Mouse (Mus musculus) stomach, embryonic 15.5 days (tissue): ENCODE measurements at regions not wholly inside any gene's neighbourhood (a gene's known extent, or its start where the extent isn't known, plus 50 kb on each side); places are given as distances from the start of the nearest gene placed in this dataset.
A peak's percentile ranks its signal among the peaks of the same experiment; 100 is the strongest.

Experiments used
- ATAC-seq: fragments of 200-750 bp; cut with Nextera tagmentation; 2 replicates; pipeline ENCODE4 v1.8.0; 2017; ENCODE audit warnings: low read depth, moderate number of reproducible peaks, moderate TSS enrichment; ENCODE audit not compliant: insufficient read depth, low FRiP score
- H3K27ac ChIP-seq: fragments of 300-500 bp; sonication (generic); 2 replicates; pipeline ENCODE4 v1.5.1; 2015; ENCODE audit warnings: mild to moderate bottlenecking, inconsistent platforms
- H3K27me3 ChIP-seq: fragments of 300-500 bp; sonication (generic); replicated peaks from 2 replicates; pipeline ENCODE4 v1.6.1; 2015; ENCODE audit warnings: inconsistent platforms
- H3K36me3 ChIP-seq: fragments of 300-500 bp; sonication (generic); 2 replicates; pipeline ENCODE4 v1.6.1; 2015; ENCODE audit warnings: inconsistent platforms
- H3K4me1 ChIP-seq: fragments of 300-500 bp; sonication (generic); 2 replicates; pipeline ENCODE4 v1.6.1; 2015; ENCODE audit warnings: inconsistent platforms
- H3K4me2 ChIP-seq: fragments of 300-500 bp; sonication (generic); 2 replicates; pipeline ENCODE4 v1.6.1; 2015; ENCODE audit warnings: mild to moderate bottlenecking, inconsistent platforms
- H3K4me3 ChIP-seq: fragments of 300-500 bp; sonication (generic); replicated peaks from 2 replicates; pipeline ENCODE4 v1.5.1; 2015; ENCODE audit warnings: inconsistent platforms
- H3K9ac ChIP-seq: fragments of 300-500 bp; sonication (generic); 2 replicates; pipeline ENCODE4 v1.6.1; 2015; ENCODE audit warnings: inconsistent platforms
- H3K9me3 ChIP-seq: fragments of 300-500 bp; sonication (generic); 2 replicates; pipeline ENCODE4 v1.6.1; 2016; ENCODE audit warnings: inconsistent platforms
- WGBS: fragments of 180-500 bp; shearing (Covaris S2); methylation state at CpG from one replicate; pipeline ENCODE4 v1.1.7; 2015; 5-methylcytosine and 5-hydroxymethylcytosine counted together

DNA sequence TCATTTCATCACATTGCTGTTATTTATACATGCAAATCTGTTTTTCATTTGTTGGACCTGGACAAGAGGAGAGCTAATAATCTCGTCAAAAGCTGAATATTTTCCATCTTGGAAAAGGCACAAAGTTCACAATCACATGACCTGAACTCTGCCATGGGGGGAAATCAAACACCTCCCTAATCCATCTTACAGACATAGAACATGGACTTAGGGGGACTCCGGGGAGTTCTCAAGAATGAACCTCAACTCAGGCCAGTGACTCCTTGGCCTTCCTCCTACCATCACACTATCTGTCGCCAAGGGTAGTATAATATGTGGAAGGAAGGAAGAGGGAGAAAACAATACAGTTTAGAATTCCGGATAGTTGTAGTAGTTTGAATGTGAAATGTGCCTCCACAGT, 602.1 kb downstream of the Ebf1 start:
- Histone ChIP-seq H3K36me3 (no peaks in the 10 kb centered on the region), H3K4me1 (no peaks in the 10 kb centered on the region), H3K9ac (no peak overlapping the region), H3K9me3 (no peaks in the 10 kb centered on the region), H3K27ac (no peak overlapping the region), H3K27me3 (no peaks in the 10 kb centered on the region), H3K4me2 (no peak overlapping the region), H3K4me3 (no peak overlapping the region)
- 77% methylated on average over 4 of the region's 4 CpGs for WGBS
- no peak for ATAC-seq

GRCm38 (mm10) chr11:45222021-45222420, 604.9 kb downstream of the Ebf1 start:
- H3K4me3 ChIP-seq = no peak overlapping the region
- ATAC-seq = no peak
- WGBS = 67% methylated on average over 3 of the region's 3 CpGs

GRCm38 (mm10) chr11:45235476-45236412, 616.1 kb upstream of the Clint1 start:
- no peaks in the 10 kb centered on the region for H3K36me3 ChIP-seq
- no peak overlapping the region for H3K9ac ChIP-seq
- no peak overlapping the region for H3K27ac ChIP-seq
- no peak overlapping the region for H3K4me3 ChIP-seq
- no peaks in the 10 kb centered on the region for H3K4me1 ChIP-seq
- ATAC-seq = no peak
- WGBS = 67% methylated on average over 6 of the region's 6 CpGs
- no peaks in the 10 kb centered on the region for H3K27me3 ChIP-seq
- no peak overlapping the region for H3K4me2 ChIP-seq
- H3K9me3 ChIP-seq = no peaks in the 10 kb centered on the region

More at GRCm38 (mm10) chr11:45222021-45222420, 604.9 kb downstream of the Ebf1 start:
- no peaks in the 10 kb centered on the region for H3K4me1 ChIP-seq
- H3K27me3 ChIP-seq = no peaks in the 10 kb centered on the region
- H3K9ac ChIP-seq = no peak overlapping the region
- no peaks in the 10 kb centered on the region for H3K36me3 ChIP-seq
- H3K9me3 ChIP-seq = no peaks in the 10 kb centered on the region
- no peak overlapping the region for H3K4me2 ChIP-seq
- no peak overlapping the region for H3K27ac ChIP-seq

DNA sequence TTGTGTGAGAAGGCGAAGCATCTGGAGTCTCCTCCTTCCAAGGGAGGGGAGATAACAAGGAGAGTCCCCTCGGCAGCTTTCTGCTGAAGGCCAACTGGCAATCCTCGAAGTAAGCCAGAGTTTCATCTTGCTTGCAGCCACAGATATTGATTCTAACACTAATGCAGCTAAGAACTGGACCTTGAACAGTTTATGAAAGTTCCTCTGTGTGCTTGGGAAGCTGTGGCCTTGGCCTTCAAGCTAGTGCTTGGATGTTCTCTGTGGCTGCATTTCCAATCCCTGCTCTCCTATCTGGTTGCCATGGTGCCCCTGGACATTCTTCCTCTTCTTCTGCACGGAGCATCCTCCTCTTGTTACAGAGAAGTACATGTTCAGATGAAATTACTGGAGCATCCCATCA, 614.8 kb upstream of the Clint1 start:
- Histone ChIP-seq H3K9ac (no peak overlapping the region), H3K27me3 (no peaks in the 10 kb centered on the region), H3K4me2 (no peak overlapping the region), H3K9me3 (no peaks in the 10 kb centered on the region), H3K4me3 (no peak overlapping the region), H3K27ac (no peak overlapping the region), H3K4me1 (no peaks in the 10 kb centered on the region), H3K36me3 (no peaks in the 10 kb centered on the region)
- no peak for ATAC-seq
- 67% methylated on average over 4 of the region's 4 CpGs for WGBS

- H3K4me1 ChIP-seq = no peaks in the 10 kb centered on the region
- H3K27me3 ChIP-seq = no peaks in the 10 kb centered on the region
- WGBS = 43% methylated on average over 5 of the region's 5 CpGs
- H3K36me3 ChIP-seq = no peaks in the 10 kb centered on the region
- ATAC-seq = no peak
- no peak overlapping the region for H3K4me3 ChIP-seq
- H3K9ac ChIP-seq = no peak overlapping the region
- H3K4me2 ChIP-seq = no peak overlapping the region
- peak overlapping the region; percentile 40 for H3K27ac ChIP-seq
- H3K9me3 ChIP-seq = no peaks in the 10 kb centered on the region
Measured at GRCm38 (mm10) chr11:45239044-45239443, 612.8 kb upstream of the Clint1 start.

DNA sequence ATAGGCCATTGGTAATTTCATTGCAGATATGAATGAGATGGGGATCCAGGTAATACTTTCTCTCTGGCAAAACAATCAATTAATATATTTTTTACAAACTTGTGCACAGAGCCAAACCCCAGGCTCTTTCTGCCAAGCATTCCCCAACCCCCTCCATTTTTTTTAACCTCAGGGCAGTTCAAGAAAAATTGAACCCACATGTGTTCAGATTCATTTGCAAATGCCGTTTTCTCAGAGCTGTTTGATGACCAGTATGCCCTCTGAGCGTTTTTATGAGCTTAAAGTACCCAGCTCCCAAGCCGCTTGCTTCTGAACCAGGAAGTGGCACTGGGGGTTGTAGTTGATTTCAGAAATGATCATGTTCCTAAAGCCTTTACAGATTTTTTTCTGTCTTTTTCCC, 611.4 kb upstream of the Clint1 start:
- no peak overlapping the region for H3K4me2 ChIP-seq
- no peak overlapping the region for H3K27ac ChIP-seq
- 59% methylated on average over 3 of the region's 3 CpGs for WGBS
- H3K36me3 ChIP-seq = no peaks in the 10 kb centered on the region
- H3K9ac ChIP-seq = no peak overlapping the region
- H3K27me3 ChIP-seq = no peaks in the 10 kb centered on the region
- H3K4me3 ChIP-seq = no peak overlapping the region
- H3K4me1 ChIP-seq = no peaks in the 10 kb centered on the region
- no peak for ATAC-seq
- no peaks in the 10 kb centered on the region for H3K9me3 ChIP-seq

- Histone ChIP-seq H3K27me3 (no peaks in the 10 kb centered on the region), H3K4me2 (no peak overlapping the region), H3K4me1 (no peaks in the 10 kb centered on the region), H3K9me3 (no peaks in the 10 kb centered on the region), H3K27ac (no peak overlapping the region), H3K9ac (no peak overlapping the region), H3K36me3 (no peaks in the 10 kb centered on the region), H3K4me3 (no peak overlapping the region)
- WGBS = 75% methylated on average over 10 of the region's 10 CpGs
- ATAC-seq = no peak
Measured at GRCm38 (mm10) chr11:45241671-45242070, 610.2 kb upstream of the Clint1 start.

- H3K4me2 ChIP-seq = no peak overlapping the region
- H3K9ac ChIP-seq = no peak overlapping the region
- H3K4me3 ChIP-seq = no peak overlapping the region
- H3K36me3 ChIP-seq = no peaks in the 10 kb centered on the region
- WGBS = 85% methylated on average over 2 of the region's 2 CpGs
- H3K4me1 ChIP-seq = no peaks in the 10 kb centered on the region
- H3K27me3 ChIP-seq = no peaks in the 10 kb centered on the region
- ATAC-seq = no peak
- H3K27ac ChIP-seq = no peak overlapping the region
- no peaks in the 10 kb centered on the region for H3K9me3 ChIP-seq
Measured at GRCm38 (mm10) chr11:45244796-45245195, 607.1 kb upstream of the Clint1 start.

DNA sequence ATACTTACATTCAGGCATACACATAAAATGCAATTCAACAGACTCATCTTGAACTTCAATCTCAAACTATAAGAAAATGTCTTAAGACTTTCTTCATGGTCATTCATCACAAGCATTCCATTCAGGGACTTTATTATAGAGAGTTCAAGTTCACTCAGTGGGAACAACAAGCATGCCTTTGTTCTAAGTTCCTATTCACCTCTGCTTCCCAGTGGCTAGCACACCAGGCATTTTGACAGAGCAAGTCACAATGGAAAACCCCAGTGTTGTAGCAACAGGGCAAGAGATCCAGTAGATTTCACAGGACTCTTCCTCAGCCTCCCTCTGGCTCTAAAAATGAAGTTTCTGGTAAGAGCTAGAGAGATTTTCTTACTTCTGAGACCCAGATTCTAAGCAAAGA, 595.8 kb upstream of the Clint1 start:
- Histone ChIP-seq H3K27me3 (no peaks in the 10 kb centered on the region), H3K4me3 (no peak overlapping the region), H3K27ac (no peak overlapping the region), H3K9me3 (no peaks in the 10 kb centered on the region), H3K9ac (no peak overlapping the region), H3K4me2 (no peak overlapping the region), H3K4me1 (no peaks in the 10 kb centered on the region), H3K36me3 (no peaks in the 10 kb centered on the region)
- ATAC-seq = no peak

DNA sequence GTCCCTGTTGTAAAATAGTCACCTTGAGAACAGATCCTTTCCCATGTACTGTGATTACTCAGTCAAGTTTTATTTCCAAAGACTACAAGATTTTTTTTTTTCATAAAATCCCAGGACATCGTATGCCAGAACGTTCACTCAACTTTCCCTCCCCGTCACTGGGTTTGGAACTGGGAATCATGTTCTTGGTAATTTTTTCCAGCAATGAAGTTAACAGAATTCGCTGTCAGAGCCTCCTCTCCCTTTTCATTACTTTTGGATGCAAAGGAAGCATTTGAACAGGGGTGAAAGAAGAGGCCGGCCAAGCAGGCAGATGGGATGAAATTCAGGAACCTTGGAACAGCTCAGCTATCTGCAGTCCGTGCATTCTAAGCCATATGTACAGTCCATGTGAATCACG, 589.7 kb upstream of the Clint1 start:
- Histone ChIP-seq H3K4me2 (no peak overlapping the region), H3K4me1 (no peaks in the 10 kb centered on the region), H3K9me3 (no peaks in the 10 kb centered on the region), H3K27me3 (no peaks in the 10 kb centered on the region), H3K27ac (no peak overlapping the region), H3K36me3 (no peaks in the 10 kb centered on the region), H3K4me3 (no peak overlapping the region), H3K9ac (no peak overlapping the region)
- WGBS = 79% methylated on average over 7 of the region's 7 CpGs
- ATAC-seq = no peak

- no peaks in the 10 kb centered on the region for H3K36me3 ChIP-seq
- peak overlapping the region; percentile 51; the same call in 1 of the 2 replicates for H3K27ac ChIP-seq
- H3K9ac ChIP-seq = no peak overlapping the region
- no peaks in the 10 kb centered on the region for H3K4me1 ChIP-seq
- WGBS = 49% methylated on average over 3 of the region's 3 CpGs
- H3K27me3 ChIP-seq = no peaks in the 10 kb centered on the region
- H3K4me2 ChIP-seq = no peak overlapping the region
- no peaks in the 10 kb centered on the region for H3K9me3 ChIP-seq
- no peak overlapping the region for H3K4me3 ChIP-seq
- ATAC-seq = peak; percentile 63; the same call in 1 of the 2 replicates
Measured at GRCm38 (mm10) chr11:45264001-45264400, 587.9 kb upstream of the Clint1 start.

- no peak overlapping the region for H3K9ac ChIP-seq
- no peaks in the 10 kb centered on the region for H3K27me3 ChIP-seq
- H3K4me1 ChIP-seq = no peaks in the 10 kb centered on the region
- H3K4me3 ChIP-seq = no peak overlapping the region
- H3K36me3 ChIP-seq = no peaks in the 10 kb centered on the region
- 59% methylated on average over 17 of the region's 17 CpGs for WGBS
- H3K27ac ChIP-seq = peak overlapping the region; percentile 72; the same call in 1 of the 2 replicates
- no peak overlapping the region for H3K4me2 ChIP-seq
- H3K9me3 ChIP-seq = no peaks in the 10 kb centered on the region
- ATAC-seq = no peak
Measured at GRCm38 (mm10) chr11:45265171-45265988, 586.5 kb upstream of the Clint1 start.
